Mouse (Mus musculus) c-Kit-negative CD71-positive TER-119-positive erythroid progenitor cells, embryonic 14.5 days (primary cell): ENCODE measurements around the gene Asrgl1.

ENCODE experiments used
- DNase-seq: peaks from one replicate; pipeline ENCODE4 v3.0.0-alpha.2; 2013; ENCODE audit warnings: low read depth, low spot score

Asrgl1 gene

DNA sequence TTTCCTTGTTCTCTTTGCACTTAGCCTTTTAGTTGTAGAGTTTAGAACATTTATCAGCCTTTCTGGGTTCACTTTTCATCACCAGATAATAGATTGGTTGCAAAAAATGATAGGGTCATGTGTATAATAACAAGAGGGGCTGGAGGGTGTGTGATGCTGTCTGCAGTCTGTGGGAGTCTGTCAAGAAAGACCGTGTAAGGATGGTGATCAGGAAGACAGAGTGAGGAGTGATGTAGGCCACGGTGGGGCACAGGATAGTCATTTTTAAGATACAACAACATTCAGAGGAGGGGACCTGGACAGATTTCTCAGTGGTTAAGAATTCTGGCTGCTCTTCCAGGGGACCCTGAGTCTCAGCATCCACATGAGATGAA, 63.3 kb downstream of the Asrgl1 start:
- no peak for DNase-seq

DNA sequence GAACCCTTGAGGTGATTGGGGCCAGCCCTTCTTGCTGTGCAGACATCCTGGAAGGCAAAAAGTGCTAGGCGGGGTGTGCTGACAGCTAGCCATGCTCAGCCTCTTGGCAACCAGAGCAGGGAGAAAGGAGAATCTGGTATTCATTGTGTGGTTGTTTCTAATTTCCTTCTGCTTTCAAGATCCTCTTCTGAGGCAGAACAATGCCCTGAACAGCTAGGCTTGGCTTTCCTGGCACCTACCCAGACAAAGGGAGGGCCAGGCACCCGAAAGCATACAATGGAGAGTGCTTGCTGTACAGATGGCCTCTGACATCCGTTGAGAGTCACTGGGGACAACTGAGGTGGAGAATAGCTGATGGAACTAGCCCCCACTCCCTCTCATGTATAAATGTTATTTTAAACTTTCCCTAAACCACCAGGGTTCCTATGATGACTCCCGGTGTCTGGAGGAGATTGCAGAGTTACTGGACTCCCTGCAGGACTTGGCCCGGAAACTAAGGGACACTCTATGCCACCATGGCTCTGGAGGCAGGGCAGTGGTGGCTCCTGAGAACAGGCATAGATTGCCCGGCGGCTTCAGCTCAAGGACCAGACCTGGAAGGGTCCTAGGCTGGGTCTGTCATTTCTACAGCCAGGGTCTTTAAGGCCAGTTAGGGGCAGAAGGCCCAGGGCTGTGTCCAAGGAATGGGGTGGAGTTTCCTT, 63.8 kb downstream of the Asrgl1 start:
- no peak for DNase-seq

DNA sequence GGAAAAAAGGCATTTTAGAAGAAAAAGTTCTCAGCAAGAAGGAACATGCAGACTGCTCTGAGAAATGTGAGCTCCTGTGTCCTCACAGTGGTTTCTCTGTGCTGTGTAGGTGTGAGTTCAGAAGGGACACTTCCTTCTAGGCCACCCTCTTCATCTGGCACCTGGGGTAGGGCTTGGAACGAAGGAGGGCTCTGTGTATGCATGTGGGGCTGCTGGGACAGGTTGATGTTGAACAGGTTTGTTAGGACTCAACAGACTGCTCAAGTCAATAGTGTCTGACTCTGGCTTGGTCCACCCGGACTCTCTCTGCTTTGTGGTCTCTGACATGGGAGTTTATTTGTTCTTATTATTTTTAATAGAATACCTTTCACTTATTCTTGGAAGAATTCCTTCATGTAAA, 65.1 kb downstream of the Asrgl1 start:
- no peak for DNase-seq

DNA sequence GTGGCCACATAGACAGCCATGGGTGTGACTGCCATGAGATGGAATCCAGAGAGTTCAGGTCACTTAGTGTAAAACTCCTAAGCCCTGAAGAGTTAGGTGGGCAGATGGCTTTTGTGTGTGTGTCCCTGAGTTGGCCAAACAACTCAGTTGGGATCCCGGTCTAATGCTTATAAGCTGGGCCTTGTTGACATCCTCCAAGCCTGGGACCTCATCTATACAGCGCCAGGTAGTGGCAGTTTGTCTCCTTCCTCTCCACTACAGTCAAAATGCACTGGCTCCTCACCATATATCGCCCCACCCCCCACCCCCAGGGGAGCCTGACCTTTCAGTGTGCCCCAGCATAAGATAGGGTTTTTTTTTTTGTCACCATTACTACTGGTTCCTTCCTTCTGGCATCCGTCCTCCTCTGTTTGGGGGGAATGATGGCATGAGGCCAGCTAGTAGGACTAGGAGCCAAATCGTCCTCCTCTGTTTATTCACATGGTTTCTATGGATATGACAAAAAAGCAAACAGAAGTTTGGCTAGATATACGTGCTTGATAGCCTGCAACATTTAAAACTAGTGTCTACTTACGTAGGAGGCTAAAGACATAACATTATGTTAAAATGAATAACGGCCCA, 65.6 kb downstream of the Asrgl1 start:
- DNase-seq = no peak

DNA sequence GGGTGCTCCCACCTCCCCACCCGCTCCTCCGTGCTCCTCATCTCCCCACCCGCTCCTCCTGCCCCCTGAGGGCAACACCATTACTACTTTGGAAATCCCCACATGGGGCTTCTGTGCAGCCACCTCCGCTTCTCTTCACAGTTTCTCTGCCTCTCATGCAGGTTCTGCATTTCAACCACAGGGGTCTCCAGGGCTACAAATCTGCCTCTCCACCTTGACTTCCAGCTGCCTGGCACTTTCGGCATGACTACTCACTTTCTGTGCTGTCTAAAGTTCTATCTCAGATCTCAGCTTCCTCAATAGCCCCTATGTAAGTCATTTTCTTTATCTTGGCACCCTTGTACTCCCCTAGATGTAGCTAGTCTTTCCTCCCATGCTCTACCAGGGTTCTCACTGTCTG, 68.1 kb downstream of the Asrgl1 start:
- DNase-seq = no peak

DNA sequence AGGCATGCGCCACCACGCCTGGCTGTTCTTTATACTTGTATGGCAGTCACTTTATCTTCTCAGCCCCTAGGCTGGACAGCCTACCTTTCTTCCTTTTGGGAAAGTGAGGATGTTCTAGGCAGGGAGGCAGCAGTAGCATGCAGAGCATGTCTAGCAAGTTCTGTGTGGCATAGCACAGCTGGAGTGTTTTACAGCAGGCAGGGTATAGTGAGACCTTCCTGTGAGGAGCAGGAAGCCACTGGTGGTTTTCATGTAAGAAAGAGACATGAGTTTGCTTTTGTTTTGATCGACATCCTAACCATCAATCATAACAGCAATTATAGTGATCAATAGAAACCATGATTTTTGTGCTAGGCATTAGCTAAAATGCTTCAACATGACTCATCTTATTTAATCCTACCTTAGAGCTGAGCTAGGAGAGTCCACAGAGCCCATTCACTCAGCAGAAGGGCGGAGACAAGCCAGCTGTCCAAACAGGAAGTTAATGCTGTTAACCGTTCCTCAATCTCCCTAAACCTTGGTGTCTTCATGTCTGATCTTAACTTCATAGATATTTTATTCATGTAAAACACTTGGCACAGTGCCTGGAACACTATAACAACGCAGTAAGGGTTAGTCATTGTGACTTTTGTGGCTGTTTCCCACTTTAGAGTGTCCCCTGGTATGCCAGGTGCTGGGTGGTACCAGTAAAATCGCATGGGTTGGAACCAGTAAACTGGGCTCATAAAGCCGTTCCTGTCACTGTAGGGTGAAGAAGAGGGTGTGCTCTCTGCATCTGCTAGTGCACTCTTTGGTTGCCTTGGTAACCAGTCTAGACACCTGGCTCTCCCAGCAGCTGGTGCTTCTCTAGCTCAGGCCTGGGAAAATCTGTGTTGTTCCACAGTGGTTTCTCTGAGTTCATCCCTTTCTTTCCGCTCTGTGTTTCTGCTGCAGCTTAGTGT, 69.5 kb downstream of the Asrgl1 start:
- DNase-seq = no peak

DNA sequence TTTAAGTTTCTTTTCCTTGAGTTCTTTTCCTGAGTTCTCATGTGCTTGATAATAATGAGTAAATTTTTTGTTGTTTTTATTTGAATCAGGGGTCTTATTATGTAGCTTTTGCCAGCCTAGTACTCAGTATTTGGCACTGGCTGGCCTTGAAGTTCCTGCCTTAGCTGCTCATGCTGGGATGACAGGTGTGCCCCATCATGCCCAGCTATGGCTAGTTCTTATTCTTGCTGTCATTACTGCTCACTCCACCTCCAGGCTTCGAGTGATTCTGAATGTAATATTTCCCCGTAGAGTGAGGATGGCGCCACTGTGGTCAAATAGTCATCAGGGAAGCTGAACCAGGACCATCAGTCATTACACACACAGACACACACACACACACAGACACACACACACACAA, 71.6 kb downstream of the Asrgl1 start:
- DNase-seq = no peak

DNA sequence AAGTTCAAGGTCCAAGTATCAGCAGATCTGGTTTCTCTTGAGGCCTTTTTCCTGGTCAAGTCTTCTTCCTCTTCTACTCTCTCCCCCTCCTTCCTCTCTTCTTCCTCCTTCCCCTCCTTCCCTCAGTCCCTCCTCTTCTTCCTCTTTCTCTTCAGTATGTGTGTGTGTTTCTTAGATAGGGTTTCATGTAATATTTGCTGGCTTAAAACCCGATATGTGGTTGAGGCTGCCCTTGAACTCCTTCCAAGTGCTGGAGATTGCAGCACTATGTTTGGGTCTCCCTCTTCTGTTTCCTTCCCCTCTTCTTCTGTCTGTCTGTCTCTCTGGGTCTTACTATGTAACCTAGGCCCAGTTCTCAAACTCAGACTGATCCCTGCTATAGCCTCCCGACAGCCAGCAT, 72.6 kb downstream of the Asrgl1 start:
- no peak for DNase-seq

DNA sequence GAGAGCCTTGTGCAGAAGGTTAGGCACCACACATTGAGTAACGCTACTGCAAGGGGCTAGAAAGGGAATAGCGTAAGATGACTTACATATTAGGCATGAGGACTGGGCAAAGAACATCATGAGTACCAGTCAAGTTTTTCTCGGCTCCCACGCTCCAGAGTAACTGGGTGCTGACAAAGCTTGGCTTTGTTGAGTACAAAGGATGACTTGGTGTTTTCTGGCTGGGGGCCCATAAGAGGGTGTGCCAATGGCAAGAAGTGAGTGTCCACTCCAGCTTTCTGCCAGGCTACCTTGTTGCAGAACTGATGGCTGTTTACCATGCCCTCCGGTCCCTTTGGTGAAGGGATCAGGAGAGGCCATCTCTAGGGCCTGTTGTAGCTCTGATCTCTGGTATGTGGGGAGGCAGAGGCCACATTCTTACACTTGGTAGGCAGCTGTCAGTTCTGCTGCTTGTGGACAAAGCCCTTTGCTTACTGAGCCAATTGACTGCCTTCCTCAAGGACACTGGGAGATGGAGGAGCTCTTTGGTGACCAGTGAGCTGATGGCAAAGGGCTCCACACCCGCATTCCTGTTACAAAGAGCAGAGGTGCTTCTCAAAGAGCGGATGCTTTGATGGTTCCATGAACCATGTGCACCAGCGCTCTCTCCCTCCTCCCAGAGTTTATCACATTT, 74.1 kb downstream of the Asrgl1 start:
- DNase-seq = no peak

DNA sequence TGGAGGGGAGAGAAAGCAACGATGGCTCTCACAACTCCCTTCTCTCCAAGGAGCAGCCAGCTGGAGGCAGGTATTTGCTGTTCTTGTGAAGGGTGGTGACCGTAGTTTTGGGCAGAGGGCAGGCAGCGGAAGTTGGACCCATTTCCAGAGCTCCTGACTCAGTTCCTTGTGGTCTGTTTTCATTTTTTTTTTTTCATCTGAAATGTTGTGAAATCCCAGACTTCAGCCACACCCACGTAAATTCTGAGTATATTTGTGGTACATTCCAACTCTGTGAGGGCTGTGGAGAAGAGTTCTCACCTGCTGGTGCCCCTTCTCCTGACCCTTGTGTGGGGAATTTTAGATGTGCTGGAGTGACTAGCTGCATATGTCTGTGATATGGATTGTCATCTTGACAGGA, 75.3 kb downstream of the Asrgl1 start:
- DNase-seq = no peak
